Mouse (Mus musculus): ENCODE results near the gene Cyfip1. TPM values are rescaled to one million over a fixed set of nuclear protein-coding genes. Genes with fewer than 3 reads are reported as not detected.
"Not testable (repeated sequence)": the region's sequence is repeated elsewhere in the genome, so short reads cannot be mapped to it uniquely, and the experiment has no call there.

The Cyfip1 gene
- polyA plus RNA-seq, 1 experiment from 2014 or later: 138 TPM

DNA sequence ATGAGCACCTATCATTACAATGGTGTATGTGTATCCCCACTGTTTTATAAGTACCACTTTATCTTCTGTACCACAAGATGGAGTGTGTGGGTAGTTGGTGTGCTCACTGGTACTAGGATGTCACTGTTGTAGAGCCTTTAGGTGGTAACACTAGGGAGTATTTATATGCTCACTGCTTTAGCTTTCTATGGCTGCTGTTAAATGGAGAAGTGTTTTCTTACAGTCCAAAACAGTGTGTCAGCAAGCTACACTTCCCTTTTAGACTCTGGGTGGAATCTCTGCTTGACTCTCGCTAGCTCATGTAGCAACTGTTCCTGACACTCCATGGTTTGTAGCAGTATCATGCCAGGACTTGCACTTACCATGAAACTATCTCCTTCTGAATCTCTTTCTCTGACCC is 68.0 kb downstream of the Cyfip1 start:
- 94% methylated on average over 1 of the region's 1 CpGs for WGBS
- H3K36me3 ChIP-seq (ENCODE audit: insufficient read depth): peaks cover 83% of the 10 kb centered on the region
- DNase-seq: no peak

DNA sequence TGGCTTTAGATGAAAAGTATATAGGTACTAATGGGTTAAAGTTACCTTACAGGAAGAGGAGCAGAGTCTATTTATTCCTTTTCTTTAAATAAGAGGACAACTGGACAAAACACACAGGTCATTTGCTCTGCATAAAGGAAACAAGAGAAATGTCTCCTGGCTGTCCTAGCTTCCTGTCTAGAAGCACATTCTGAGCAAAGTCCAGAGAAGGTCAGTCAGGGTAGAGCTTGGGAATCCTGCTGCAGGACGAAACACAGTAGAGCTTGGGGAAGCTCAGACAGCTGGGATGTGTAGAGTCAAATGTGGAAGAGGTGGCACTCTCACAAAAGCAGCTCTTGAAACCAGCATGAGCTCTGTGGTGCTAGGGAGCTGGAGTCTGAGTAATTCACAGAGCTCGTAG is 68.8 kb downstream of the Cyfip1 start:
- H3K27me3 ChIP-seq (ENCODE audit: insufficient read depth, low read length): no peaks in the 10 kb centered on the region
- DNase-seq (no peak), ATAC-seq (ENCODE audit: insufficient read depth) (no peak)
- no peaks in the 10 kb centered on the region for H3K4me1 ChIP-seq (ENCODE audit: insufficient read depth)
- peaks cover 85% of the 10 kb centered on the region for H3K36me3 ChIP-seq (ENCODE audit: insufficient read depth)
- no peak overlapping the region for H3K9ac ChIP-seq
- WGBS: 67% methylated on average over 2 of the region's 2 CpGs
- no peak overlapping the region for H3K27ac ChIP-seq (ENCODE audit: low read depth)
- no peaks in the 10 kb centered on the region for H3K9me3 ChIP-seq (ENCODE audit: low read depth, low read length)
- H3K4me2 ChIP-seq: no peak overlapping the region
- H3K4me3 ChIP-seq (ENCODE audit: low read depth, low read length): no peak overlapping the region
- TF ChIP-seq CTCF (IDR thresholded peaks at IDR 0.05; ENCODE audit: low read depth): no peak

More for the DNA sequence above, 68.0 kb downstream of the Cyfip1 start:
- Histone ChIP-seq H3K27ac (ENCODE audit: low read depth) (no peak overlapping the region), H3K4me1 (ENCODE audit: insufficient read depth) (no peaks in the 10 kb centered on the region), H3K9me3 (ENCODE audit: low read depth, low read length) (no peaks in the 10 kb centered on the region), H3K4me2 (no peak overlapping the region), H3K9ac (no peak overlapping the region), H3K4me3 (ENCODE audit: low read depth, low read length) (no peak overlapping the region), H3K27me3 (ENCODE audit: insufficient read depth, low read length) (no peaks in the 10 kb centered on the region)
- ATAC-seq (ENCODE audit: insufficient read depth): no peak
- TF ChIP-seq CTCF (IDR thresholded peaks at IDR 0.05; ENCODE audit: low read depth): no peak

DNA sequence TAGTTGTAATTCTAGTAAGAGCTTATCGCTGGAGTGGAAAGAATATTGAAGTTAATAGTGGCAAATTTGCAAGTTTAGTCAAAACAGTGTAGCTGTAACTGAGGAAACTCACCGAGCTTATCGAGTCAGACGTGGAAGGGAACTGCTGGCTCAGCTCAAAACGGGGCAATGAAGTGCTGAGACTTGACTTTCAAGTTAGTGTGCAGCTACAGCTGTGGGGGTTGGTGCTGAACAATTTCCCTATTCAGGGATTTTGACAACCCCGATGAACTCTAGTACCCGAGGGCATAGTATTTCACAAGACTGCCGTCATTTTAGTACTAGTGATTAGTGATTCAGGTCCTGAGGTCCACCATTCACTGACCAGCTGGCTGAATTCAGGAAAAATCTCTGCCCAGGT is 69.8 kb downstream of the Cyfip1 start:
- no peak overlapping the region for H3K4me3 ChIP-seq (ENCODE audit: low read depth, low read length)
- no peaks in the 10 kb centered on the region for H3K4me1 ChIP-seq (ENCODE audit: insufficient read depth)
- no peak overlapping the region for H3K9ac ChIP-seq
- H3K9me3 ChIP-seq (ENCODE audit: low read depth, low read length): no peaks in the 10 kb centered on the region
- no peaks in the 10 kb centered on the region for H3K27me3 ChIP-seq (ENCODE audit: insufficient read depth, low read length)
- no peak for TF ChIP-seq CTCF (IDR thresholded peaks at IDR 0.05; ENCODE audit: low read depth)
- peaks cover 84% of the 10 kb centered on the region for H3K36me3 ChIP-seq (ENCODE audit: insufficient read depth)
- ATAC-seq (ENCODE audit: insufficient read depth) (no peak), DNase-seq (peak; percentile 23)
- no peak overlapping the region for H3K27ac ChIP-seq (ENCODE audit: low read depth)
- WGBS: 85% methylated on average over 8 of the region's 8 CpGs
- H3K4me2 ChIP-seq: no peak overlapping the region

- TF ChIP-seq CTCF (IDR thresholded peaks at IDR 0.05; ENCODE audit: low read depth): no peak
- no peak for DNase-seq
- Histone ChIP-seq H3K4me1 (ENCODE audit: insufficient read depth) (no peaks in the 10 kb centered on the region), H3K4me2 (no peak overlapping the region), H3K36me3 (ENCODE audit: insufficient read depth) (peaks cover 89% of the 10 kb centered on the region), H3K27me3 (ENCODE audit: insufficient read depth, low read length) (no peaks in the 10 kb centered on the region), H3K9ac (no peak overlapping the region), H3K4me3 (ENCODE audit: low read depth, low read length) (no peak overlapping the region), H3K27ac (ENCODE audit: low read depth) (no peak overlapping the region), H3K9me3 (ENCODE audit: low read depth, low read length) (no peaks in the 10 kb centered on the region)
- no peak for ATAC-seq (ENCODE audit: insufficient read depth)
- WGBS: 93% methylated on average over 5 of the region's 5 CpGs
Observed at GRCm38 (mm10) chr7:55912118-55912517, 70.6 kb downstream of the Cyfip1 start.

DNA sequence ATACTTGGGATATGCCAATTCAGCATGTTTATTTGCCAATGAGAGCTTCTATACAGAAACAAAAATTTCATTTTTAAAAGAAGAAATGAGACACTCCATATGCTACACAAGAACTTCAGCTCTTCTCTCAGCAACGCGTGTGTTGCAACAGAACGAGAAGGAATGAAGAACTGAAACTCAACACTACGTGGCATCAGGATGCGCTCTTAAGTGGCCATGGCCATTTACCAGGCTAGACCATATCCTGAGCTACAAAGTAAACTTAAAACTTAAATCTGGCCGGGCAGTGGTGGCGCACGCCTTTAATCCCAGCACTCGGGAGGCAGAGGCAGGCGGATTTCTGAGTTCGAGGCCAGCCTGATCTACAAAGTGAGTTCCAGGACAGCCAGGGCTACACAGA is 76.8 kb downstream of the Cyfip1 start:
- not testable (repeated sequence) for H3K27ac ChIP-seq (ENCODE audit: low read depth); H3K4me3 ChIP-seq (ENCODE audit: low read depth, low read length); H3K27me3 ChIP-seq (ENCODE audit: insufficient read depth, low read length); H3K9ac ChIP-seq; ATAC-seq (ENCODE audit: insufficient read depth); H3K4me2 ChIP-seq; H3K4me1 ChIP-seq (ENCODE audit: insufficient read depth); H3K9me3 ChIP-seq (ENCODE audit: low read depth, low read length)
- 93% methylated on average over 11 of the region's 11 CpGs for WGBS
- peaks cover 76% of the 10 kb centered on the region for H3K36me3 ChIP-seq (ENCODE audit: insufficient read depth)
- DNase-seq: peak; percentile 6

DNA sequence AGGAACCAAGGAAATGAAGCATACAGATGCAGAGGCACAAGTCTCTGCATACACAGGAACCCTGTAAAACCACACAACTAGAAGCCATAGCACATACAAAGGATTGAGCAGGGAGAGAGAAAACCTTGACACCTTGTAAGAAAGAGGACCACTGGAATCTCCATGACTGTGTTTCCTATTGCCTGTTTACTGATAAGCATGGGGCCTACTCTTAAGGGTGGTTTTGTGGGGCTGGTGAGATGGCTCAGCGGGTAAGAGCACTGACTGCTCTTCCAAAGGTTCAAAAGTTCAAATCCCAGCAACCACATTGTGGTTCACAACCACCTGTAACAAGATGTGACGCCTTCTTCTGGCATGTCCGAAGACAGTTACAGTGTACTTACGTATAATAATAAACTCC is 85.7 kb downstream of the Cyfip1 start:
- no peak overlapping the region for H3K27ac ChIP-seq (ENCODE audit: low read depth)
- DNase-seq: no peak
- no peaks in the 10 kb centered on the region for H3K4me1 ChIP-seq (ENCODE audit: insufficient read depth)
- no peaks in the 10 kb centered on the region for H3K9me3 ChIP-seq (ENCODE audit: low read depth, low read length)
- H3K27me3 ChIP-seq (ENCODE audit: insufficient read depth, low read length): no peaks in the 10 kb centered on the region
- no peak overlapping the region for H3K9ac ChIP-seq
- ATAC-seq (ENCODE audit: insufficient read depth): no peak
- no peak for TF ChIP-seq CTCF (IDR thresholded peaks at IDR 0.05; ENCODE audit: low read depth)
- peaks cover 78% of the 10 kb centered on the region for H3K36me3 ChIP-seq (ENCODE audit: insufficient read depth)
- 84% methylated on average over 4 of the region's 4 CpGs for WGBS
- no peak overlapping the region for H3K4me3 ChIP-seq (ENCODE audit: low read depth, low read length)
- H3K4me2 ChIP-seq: no peak overlapping the region

GRCm38 (mm10) chr7:55928649-55929048 is 87.1 kb downstream of the Cyfip1 start:
- no peak for ATAC-seq (ENCODE audit: insufficient read depth)
- Histone ChIP-seq H3K9ac (no peak overlapping the region), H3K36me3 (ENCODE audit: insufficient read depth) (peaks cover 71% of the 10 kb centered on the region), H3K4me2 (no peak overlapping the region), H3K9me3 (ENCODE audit: low read depth, low read length) (no peaks in the 10 kb centered on the region), H3K27ac (ENCODE audit: low read depth) (no peak overlapping the region), H3K27me3 (ENCODE audit: insufficient read depth, low read length) (no peaks in the 10 kb centered on the region), H3K4me1 (ENCODE audit: insufficient read depth) (no peaks in the 10 kb centered on the region), H3K4me3 (ENCODE audit: low read depth, low read length) (no peak overlapping the region)
- WGBS: 80% methylated on average over 2 of the region's 2 CpGs
- no peak for TF ChIP-seq CTCF (IDR thresholded peaks at IDR 0.05; ENCODE audit: low read depth)
- no peak for DNase-seq

DNA sequence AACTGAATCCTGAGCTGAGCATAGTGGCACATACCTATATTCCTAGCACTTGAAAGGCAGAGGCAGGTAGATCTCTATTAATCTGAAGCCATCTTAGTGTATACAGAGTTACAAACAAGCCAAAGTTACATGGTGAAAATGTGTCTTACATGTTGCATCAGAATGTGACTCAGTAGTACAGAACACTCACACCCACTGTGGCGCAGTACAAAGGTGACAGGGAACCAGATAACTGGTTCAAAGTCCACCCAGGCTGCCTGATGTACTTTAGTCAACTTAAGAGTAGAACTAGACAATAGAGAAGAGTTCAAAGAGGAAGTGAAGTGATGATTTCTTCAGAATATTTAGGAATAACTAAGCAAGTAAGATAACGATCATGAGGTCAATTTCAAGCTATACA is 93.5 kb downstream of the Cyfip1 start:
- no peak overlapping the region for H3K4me3 ChIP-seq (ENCODE audit: low read depth, low read length)
- no peak for TF ChIP-seq CTCF (IDR thresholded peaks at IDR 0.05; ENCODE audit: low read depth)
- ATAC-seq (ENCODE audit: insufficient read depth) (no peak), DNase-seq (no peak)
- no peaks in the 10 kb centered on the region for H3K4me1 ChIP-seq (ENCODE audit: insufficient read depth)
- no peak overlapping the region for H3K27ac ChIP-seq (ENCODE audit: low read depth)
- H3K9ac ChIP-seq: no peak overlapping the region
- H3K4me2 ChIP-seq: no peak overlapping the region
- 96% methylated on average over 2 of the region's 2 CpGs for WGBS
- no peaks in the 10 kb centered on the region for H3K9me3 ChIP-seq (ENCODE audit: low read depth, low read length)
- no peaks in the 10 kb centered on the region for H3K27me3 ChIP-seq (ENCODE audit: insufficient read depth, low read length)
- H3K36me3 ChIP-seq (ENCODE audit: insufficient read depth): peaks cover 24% of the 10 kb centered on the region
